Mouse (Mus musculus) embryonic facial prominence, embryonic 11.5 days (tissue): ENCODE results near the gene Ppme1. TPM values are rescaled to one million over a fixed set of nuclear protein-coding genes. Genes with fewer than 3 reads are reported as not detected.
A peak's percentile ranks its signal among the peaks of the same experiment; 100 is the strongest.

Experiments
- ATAC-seq: fragments of 200-750 bp; cut with Nextera tagmentation; replicated peaks from 2 replicates; pipeline ENCODE4 v1.8.0; 2017; ENCODE audit warnings: low read depth; ENCODE audit not compliant: insufficient number of reproducible peaks, low FRiP score, low TSS enrichment
- DNase-seq: peaks from one replicate; pipeline ENCODE4 v3.0.0-alpha.2; 2015; ENCODE audit warnings: low spot score
- H3K27ac ChIP-seq: fragments of 300-500 bp; sonication (generic); replicated peaks from 2 replicates; pipeline ENCODE4 v1.5.1; 2014; ENCODE audit warnings: mild to moderate bottlenecking, low read depth, low read length, control low read depth
- H3K27me3 ChIP-seq: fragments of 300-500 bp; sonication (generic); 2 replicates; pipeline ENCODE4 v1.6.1; 2014; ENCODE audit warnings: mild to moderate bottlenecking, low read length, moderate library complexity, mixed read lengths; ENCODE audit not compliant: control insufficient read depth, insufficient read depth
- H3K36me3 ChIP-seq: fragments of 300-500 bp; sonication (generic); replicated peaks from 2 replicates; pipeline ENCODE4 v1.6.1; 2014; ENCODE audit warnings: low read depth, mild to moderate bottlenecking, low read length, moderate library complexity, mixed read lengths; ENCODE audit not compliant: control insufficient read depth, insufficient read depth
- H3K4me1 ChIP-seq: fragments of 300-500 bp; sonication (generic); 2 replicates; pipeline ENCODE4 v1.6.1; 2014; ENCODE audit warnings: low read length, mixed read lengths; ENCODE audit not compliant: control insufficient read depth, insufficient read depth
- H3K4me2 ChIP-seq: fragments of 300-500 bp; sonication (generic); 2 replicates; pipeline ENCODE4 v1.6.1; 2014; ENCODE audit warnings: low read depth, mild to moderate bottlenecking, control low read depth, low read length, moderate library complexity
- H3K4me3 ChIP-seq: fragments of 300-500 bp; sonication (generic); 2 replicates; pipeline ENCODE4 v1.5.1; 2014; ENCODE audit warnings: low read depth, low read length, control low read depth
- H3K9ac ChIP-seq: fragments of 300-500 bp; sonication (generic); replicated peaks from 2 replicates; pipeline ENCODE4 v1.6.1; 2014; ENCODE audit warnings: mild to moderate bottlenecking, control low read depth, low read length
- H3K9me3 ChIP-seq: fragments of 300-500 bp; sonication (generic); replicated peaks from 2 replicates; pipeline ENCODE4 v1.6.1; 2016; ENCODE audit warnings: mild to moderate bottlenecking, low read length, inconsistent platforms, mixed read lengths; ENCODE audit not compliant: control insufficient read depth
- WGBS: fragments of 180-500 bp; shearing (Covaris S2); extraction: QIAGEN DNeasy Blood & Tissue Kit; methylation state at CpG from one replicate; pipeline ENCODE4 v1.1.7; 2014; 5-methylcytosine and 5-hydroxymethylcytosine counted together
- polyA plus RNA-seq: library from polyadenylated mRNA; unstranded; fragments of >200 nt; fragmentation: Nextera tagmentation; extraction: Ambion mirVana; gene quantifications from 2 replicates; pipeline ENCODE4 v1.2.1, GENCODE M21; 2014

Ppme1 gene
- polyA plus RNA-seq, 1 experiment from 2014 or later = 69.9 TPM

- H3K4me3 ChIP-seq = no peak overlapping the region
- ATAC-seq = peak; percentile 49
- H3K4me2 ChIP-seq = peak overlapping the region; percentile 38
Observed at GRCm38 (mm10) chr7:100288622-100289021, 83.5 kb downstream of the Ppme1 start.

DNA sequence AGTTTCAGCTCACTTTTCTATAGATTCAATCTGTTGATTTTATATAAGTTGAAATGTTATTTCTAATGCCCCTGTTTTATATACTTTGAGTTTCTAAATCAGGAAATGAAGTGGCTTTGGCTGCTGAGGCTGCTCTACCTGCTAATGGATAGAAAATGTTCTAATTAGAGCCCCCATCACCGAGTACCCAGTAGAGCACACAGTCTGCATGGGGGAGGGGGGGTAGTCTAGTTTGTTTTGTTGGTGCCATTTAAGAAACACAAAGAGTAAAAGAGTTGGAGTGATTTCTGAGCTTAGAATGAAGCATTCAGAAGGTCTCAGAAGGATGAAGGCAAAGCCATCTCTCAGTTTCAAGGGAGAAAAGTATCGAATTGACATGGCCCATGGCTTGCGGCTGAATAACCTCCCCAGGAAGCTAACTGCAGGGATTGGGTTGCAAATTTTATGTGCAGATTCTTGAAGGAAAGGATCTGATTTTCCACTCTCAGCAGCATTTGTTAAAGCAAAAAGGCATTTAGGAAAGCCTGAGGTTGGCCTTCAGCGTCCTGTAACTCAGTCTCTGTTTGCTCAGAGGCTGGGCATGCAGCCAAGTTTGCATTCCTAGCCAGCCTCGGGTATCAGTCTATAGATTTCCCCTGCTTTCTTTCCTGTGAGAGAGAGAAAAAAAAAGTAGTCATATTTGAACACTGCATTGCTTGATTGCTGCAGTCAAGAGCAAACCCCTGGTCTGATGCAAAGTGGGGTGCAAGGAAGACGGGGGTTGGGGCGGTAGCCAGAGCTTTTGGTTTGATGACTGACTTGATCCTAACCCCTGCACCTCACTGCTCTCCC, 84.1 kb downstream of the Ppme1 start:
- Histone ChIP-seq H3K27me3 (peaks cover 3% of the 10 kb centered on the region; the same call in 1 of the 2 replicates), H3K27ac (peak overlapping the region; percentile 96), H3K9ac (peak overlapping the region; percentile 43; the same call in 1 of the 2 replicates), H3K36me3 (no peaks in the 10 kb centered on the region), H3K9me3 (no peaks in the 10 kb centered on the region), H3K4me2 (peak overlapping the region; percentile 38), H3K4me3 (no peak overlapping the region), H3K4me1 (peaks cover 2% of the 10 kb centered on the region; the same call in 1 of the 2 replicates)
- peak; percentile 85 for ATAC-seq
- DNase-seq = peak; percentile 93
- 17% methylated on average over 7 of the region's 7 CpGs for WGBS

More at GRCm38 (mm10) chr7:100288622-100289021, 83.5 kb downstream of the Ppme1 start:
- H3K9ac ChIP-seq = peak overlapping the region; percentile 43
- WGBS = 17% methylated on average over 11 of the region's 11 CpGs
- H3K9me3 ChIP-seq = no peaks in the 10 kb centered on the region
- DNase-seq = peak; percentile 85
- peaks cover 3% of the 10 kb centered on the region; the same call in 1 of the 2 replicates for H3K27me3 ChIP-seq
- no peaks in the 10 kb centered on the region for H3K36me3 ChIP-seq
- peak overlapping the region; percentile 96 for H3K27ac ChIP-seq
- peaks cover 2% of the 10 kb centered on the region; the same call in 1 of the 2 replicates for H3K4me1 ChIP-seq

DNA sequence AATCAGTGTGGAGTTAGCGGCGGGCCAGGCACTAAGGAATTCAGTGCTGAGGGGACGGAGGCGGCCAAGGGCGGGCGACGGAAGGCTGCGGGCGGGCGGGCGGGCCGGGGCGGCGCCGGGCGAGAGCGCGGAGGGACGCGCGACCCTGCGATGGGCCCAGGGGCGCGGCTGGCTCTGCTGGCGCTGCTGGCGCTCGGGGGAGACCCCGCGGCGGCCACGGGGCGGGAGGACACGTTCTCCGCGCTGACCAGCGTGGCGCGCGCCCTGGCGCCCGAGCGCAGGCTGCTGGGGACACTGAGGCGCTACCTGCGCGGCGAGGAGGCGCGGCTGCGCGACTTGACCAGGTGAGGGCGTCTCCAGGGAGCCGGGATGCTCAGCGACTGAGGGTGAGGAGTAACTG, 86.7 kb downstream of the Ppme1 start, which contains the start of gene P4ha3:
Gene P4ha3, plus strand, starts transcription at position 138 of the 400 bp plus-strand sequence.
- peak; percentile 50 for DNase-seq
- no peaks in the 10 kb centered on the region for H3K9me3 ChIP-seq
- no peak for ATAC-seq
- peak within 1 kb of the TSS; percentile 95 for H3K4me2 ChIP-seq
- peaks cover 3% of the 10 kb centered on the region; the same call in 1 of the 2 replicates for H3K27me3 ChIP-seq
- H3K36me3 ChIP-seq = no peaks in the 10 kb centered on the region
- H3K4me1 ChIP-seq = peaks cover 2% of the 10 kb centered on the region; the same call in 1 of the 2 replicates
- H3K9ac ChIP-seq = peak within 1 kb of the TSS; percentile 72
- H3K27ac ChIP-seq = no peak within 1 kb of the TSS
- WGBS = 0% methylated on average over 49 of the region's 53 CpGs
- H3K4me3 ChIP-seq = peak within 1 kb of the TSS; percentile 54

DNA sequence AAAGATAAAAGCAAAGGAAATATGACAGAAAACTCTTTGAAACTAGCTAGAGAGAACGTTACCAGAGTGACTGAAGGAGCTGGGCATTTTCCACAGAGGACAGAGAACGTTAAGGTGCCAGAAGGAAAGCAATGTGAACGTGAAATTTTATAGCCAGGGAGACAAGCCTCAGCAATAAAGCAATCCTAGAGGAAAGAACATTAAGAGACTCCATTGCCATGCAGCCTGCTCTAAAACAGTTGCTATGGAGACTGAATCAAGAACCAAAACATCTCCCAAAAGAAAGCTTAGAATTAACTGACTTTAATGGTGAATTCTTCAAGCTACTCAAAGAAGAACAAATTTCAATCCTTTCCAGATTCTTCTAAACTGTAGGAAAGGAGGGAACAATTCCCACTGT, 88.8 kb downstream of the Ppme1 start:
- DNase-seq (no peak), ATAC-seq (no peak)
- Histone ChIP-seq H3K4me1 (no peaks in the 10 kb centered on the region; the same call in 1 of the 2 replicates), H3K4me2 (no peak overlapping the region), H3K4me3 (no peak overlapping the region), H3K9ac (no peak overlapping the region), H3K9me3 (no peaks in the 10 kb centered on the region), H3K27me3 (peaks cover 3% of the 10 kb centered on the region; the same call in 1 of the 2 replicates), H3K27ac (no peak overlapping the region), H3K36me3 (no peaks in the 10 kb centered on the region)
- 63% methylated on average over 3 of the region's 3 CpGs for WGBS

DNA sequence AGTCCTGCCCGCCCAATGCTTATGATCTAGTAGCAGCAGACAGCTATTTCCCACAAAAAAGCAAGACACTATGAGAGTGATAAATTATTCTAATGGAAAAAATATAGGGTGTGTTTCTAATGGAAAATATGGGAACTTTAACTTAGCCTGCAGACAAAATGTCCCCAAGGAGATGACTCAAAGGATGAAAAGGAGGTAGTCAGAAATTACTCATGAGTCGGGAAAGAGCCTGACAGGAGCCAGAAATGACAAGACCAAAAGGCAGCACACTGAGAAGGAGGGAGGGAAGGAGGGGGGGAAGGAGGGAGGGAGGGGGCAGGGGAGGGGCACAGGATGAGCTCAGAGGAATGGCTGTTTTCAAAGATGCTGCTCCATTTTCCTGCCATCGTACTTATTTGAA, 90.5 kb downstream of the Ppme1 start:
- ATAC-seq = no peak
- WGBS = 54% methylated on average over 3 of the region's 3 CpGs
- peaks cover 3% of the 10 kb centered on the region; the same call in 1 of the 2 replicates for H3K27me3 ChIP-seq
- no peak overlapping the region for H3K27ac ChIP-seq
- no peaks in the 10 kb centered on the region for H3K4me1 ChIP-seq
- H3K4me3 ChIP-seq = no peak overlapping the region
- DNase-seq = no peak
- H3K36me3 ChIP-seq = no peaks in the 10 kb centered on the region
- H3K9ac ChIP-seq = no peak overlapping the region
- H3K9me3 ChIP-seq = no peaks in the 10 kb centered on the region
- H3K4me2 ChIP-seq = no peak overlapping the region

DNA sequence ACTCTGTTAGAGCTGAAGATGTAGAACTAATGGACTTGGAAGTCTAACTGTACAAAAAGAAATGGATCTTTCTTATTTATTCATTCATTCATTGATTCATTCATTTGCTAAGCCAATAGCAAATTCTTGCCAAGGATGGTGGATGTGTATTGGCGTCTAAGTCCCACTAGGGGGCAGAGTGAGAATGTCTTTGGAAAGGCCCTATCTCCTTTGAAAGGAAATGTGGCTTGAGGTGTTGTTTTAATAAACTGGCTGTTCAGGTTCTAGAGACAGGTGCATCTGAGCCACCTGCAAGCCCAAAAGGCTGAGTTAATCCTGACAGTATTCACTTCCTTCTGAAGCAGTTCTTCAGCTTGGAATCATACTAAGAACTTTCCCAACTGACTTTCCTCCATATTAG, 92.3 kb downstream of the Ppme1 start:
- no peaks in the 10 kb centered on the region for H3K9me3 ChIP-seq
- no peak overlapping the region for H3K4me2 ChIP-seq
- H3K4me3 ChIP-seq = no peak overlapping the region
- ATAC-seq (no peak), DNase-seq (peak; percentile 87)
- WGBS = 0% methylated on average over 1 of the region's 1 CpGs
- no peaks in the 10 kb centered on the region for H3K36me3 ChIP-seq
- H3K27ac ChIP-seq = no peak overlapping the region
- no peaks in the 10 kb centered on the region for H3K4me1 ChIP-seq
- no peak overlapping the region for H3K9ac ChIP-seq
- H3K27me3 ChIP-seq = no peaks in the 10 kb centered on the region; the same call in 1 of the 2 replicates

Other genes with a start within 250 kb of the Ppme1 start
- 26.4 and 34.9 TPM in 2 replicates for gene Lipt2, start 213.0 kb downstream of the Ppme1 start, polyA plus RNA-seq
- gene Kcne3, start 195.8 kb downstream of the Ppme1 start, polyA plus RNA-seq = 13.7 and 16.9 TPM in 2 replicates
- gene Pgm2l1, start 144.9 kb downstream of the Ppme1 start, polyA plus RNA-seq = 6.2 and 6.7 TPM in 2 replicates
- 10.2 and 11.4 TPM in 2 replicates for gene P4ha3, start 86.8 kb downstream of the Ppme1 start, polyA plus RNA-seq
- 32.4 and 32.8 TPM in 2 replicates for gene C2cd3, start 74 bp downstream of the Ppme1 start, polyA plus RNA-seq
- not detected in 2 replicates for gene Ucp3, start 100.7 kb upstream of the Ppme1 start, polyA plus RNA-seq
- 98.4 and 108 TPM in 2 replicates for gene Ucp2, start 121.0 kb upstream of the Ppme1 start, polyA plus RNA-seq
- gene Dnajb13, start 142.7 kb upstream of the Ppme1 start, polyA plus RNA-seq = 0.07 and 0.60 TPM in 2 replicates
- 15.5 and 19.5 TPM in 2 replicates for gene Coa4, start 164.8 kb upstream of the Ppme1 start, polyA plus RNA-seq
- gene Rab6a, start 235.1 kb upstream of the Ppme1 start, polyA plus RNA-seq = 156 and 171 TPM in 2 replicates
- gene Mrpl48, start 236.0 kb upstream of the Ppme1 start, polyA plus RNA-seq = 66.7 and 67.1 TPM in 2 replicates